Mouse (Mus musculus): Measurements from ENCODE around the gene Prkar1b. TPM values are rescaled to one million over a fixed set of nuclear protein-coding genes. Genes with fewer than 3 reads are reported as not detected.

The Prkar1b gene
- total and polyA plus RNA-seq, 3 experiments: 32.5 to 56.3 (median 34.3) TPM

- no peak for DNase-seq
Observed at GRCm38 (mm10) chr5:139061680-139062079, 88.1 kb downstream of the Prkar1b start.

- DNase-seq: peak; percentile 8
Observed at GRCm38 (mm10) chr5:139060460-139061051, 89.2 kb downstream of the Prkar1b start.

- DNase-seq: no peak
Observed at GRCm38 (mm10) chr5:139053176-139053575, 96.6 kb downstream of the Prkar1b start.

GRCm38 (mm10) chr5:139051276-139051675 lies 98.5 kb downstream of the Prkar1b start:
- DNase-seq: no peak

GRCm38 (mm10) chr5:139049367-139049766 lies 100.4 kb downstream of the Prkar1b start:
- no peak for DNase-seq

GRCm38 (mm10) chr5:139047171-139047570 lies 102.6 kb downstream of the Prkar1b start:
- no peak for DNase-seq

GRCm38 (mm10) chr5:139046636-139047035 lies 103.2 kb downstream of the Prkar1b start:
- no peak for DNase-seq

- no peak for DNase-seq
Observed at GRCm38 (mm10) chr5:139043546-139043945, 106.3 kb downstream of the Prkar1b start.

- no peak for DNase-seq
Observed at GRCm38 (mm10) chr5:139042299-139042698, 107.5 kb downstream of the Prkar1b start.

GRCm38 (mm10) chr5:139035171-139035570 lies 114.6 kb downstream of the Prkar1b start:
- no peak for DNase-seq

GRCm38 (mm10) chr5:139034746-139035145 lies 115.1 kb downstream of the Prkar1b start:
- DNase-seq: no peak

GRCm38 (mm10) chr5:139033406-139034317 lies 116.1 kb downstream of the Prkar1b start:
- peak; percentile 81 for DNase-seq

GRCm38 (mm10) chr5:139027603-139028002 lies 122.2 kb downstream of the Prkar1b start:
- no peak for DNase-seq

- no peak for DNase-seq
Observed at GRCm38 (mm10) chr5:139024351-139025105, 125.3 kb downstream of the Prkar1b start.

GRCm38 (mm10) chr5:139020595-139020994 lies 129.2 kb downstream of the Prkar1b start:
- no peak for DNase-seq

GRCm38 (mm10) chr5:139017371-139018124 lies 132.3 kb downstream of the Prkar1b start:
- DNase-seq: peak; percentile 88

GRCm38 (mm10) chr5:139015097-139015496 lies 134.7 kb downstream of the Prkar1b start:
- DNase-seq: peak; percentile 98

GRCm38 (mm10) chr5:139010649-139011048 lies 139.2 kb downstream of the Prkar1b start:
- DNase-seq: peak; percentile 58

- DNase-seq: no peak
Observed at GRCm38 (mm10) chr5:139007141-139007775, 142.5 kb downstream of the Prkar1b start.

GRCm38 (mm10) chr5:139004588-139004987 lies 145.2 kb downstream of the Prkar1b start:
- DNase-seq: no peak

- DNase-seq: no peak
Observed at GRCm38 (mm10) chr5:138999716-139000115, 150.1 kb downstream of the Prkar1b start.

Data from adrenal gland, adult 2 months (tissue).